Mouse (Mus musculus) CH12.LX (cell line): ENCODE results near the gene Ston2. TPM values are rescaled to one million over a fixed set of nuclear protein-coding genes. Genes with fewer than 3 reads are reported as not detected.
A peak's percentile ranks its signal among the peaks of the same experiment; 100 is the strongest.

Experiments
- DNase-seq: peaks from one replicate; pipeline ENCODE4 v3.0.0-alpha.2; 2013; ENCODE audit errors: extremely low read depth
- H3K27ac ChIP-seq: 2 replicates; pipeline ENCODE4 v1.5.1; 2012; ENCODE audit warnings: low read depth, mild to moderate bottlenecking, control low read depth, moderate library complexity; ENCODE audit not compliant: insufficient read depth
- H3K27me3 ChIP-seq: replicated peaks from 2 replicates; pipeline ENCODE3; 2012; ENCODE audit warnings: inconsistent platforms
- H3K36me3 ChIP-seq, 2 experiments: replicated peaks in 1 of 2; 2 replicates each; pipeline versions ENCODE3 to v1.6.1; 2012; ENCODE audit warnings: inconsistent platforms in 1 of 2, low read length in 1 of 2, mild to moderate bottlenecking in 1 of 2, mixed read lengths in 1 of 2, moderate library complexity in 1 of 2; ENCODE audit not compliant: control insufficient read depth in 1 of 2, insufficient read depth in 1 of 2
- H3K4me1 ChIP-seq, 2 experiments: 2 replicates each; pipeline ENCODE4 v1.6.1; 2012; ENCODE audit warnings: inconsistent platforms in 1 of 2, moderate library complexity in 1 of 2; ENCODE audit not compliant: insufficient read depth in 2 of 2, control insufficient read depth in 1 of 2
- H3K4me2 ChIP-seq: 2 replicates; pipeline ENCODE4 v1.6.1; 2012; ENCODE audit warnings: low read depth, mild to moderate bottlenecking, control low read depth; ENCODE audit not compliant: poor library complexity, insufficient read depth, severe bottlenecking
- H3K4me3 ChIP-seq, 3 experiments: fragments of 150-350 bp in 1 of 3; sonication (generic) in 1 of 3; replicated peaks in 1 of 3; 2 replicates each; pipeline versions ENCODE3 to v1.5.1; 2011 to 2012; ENCODE audit warnings: low read depth in 2 of 3, low read length in 2 of 3, mild to moderate bottlenecking in 2 of 3, moderate library complexity in 2 of 3, control low read depth in 1 of 3, improper control_type of control experiment in 1 of 3, inconsistent platforms in 1 of 3, mixed read lengths in 1 of 3; ENCODE audit not compliant: poor library complexity in 1 of 3
- H3K79me2 ChIP-seq: replicated peaks from 2 replicates; pipeline ENCODE4 v1.6.1; 2012; ENCODE audit warnings: mild to moderate bottlenecking, moderate library complexity; ENCODE audit not compliant: control insufficient read depth, poor library complexity, insufficient read depth, severe bottlenecking; ENCODE audit errors: extremely low read depth
- H3K9ac ChIP-seq: 2 replicates; pipeline ENCODE4 v1.6.1; 2012; ENCODE audit warnings: low read depth, mild to moderate bottlenecking, control low read depth, moderate library complexity; ENCODE audit not compliant: insufficient read depth
- H3K9me3 ChIP-seq: replicated peaks from 2 replicates; pipeline ENCODE3; 2012; ENCODE audit warnings: low read length, inconsistent platforms, mixed read lengths
- BHLHE40 ChIP-seq: IDR thresholded peaks from 2 replicates; pipeline ENCODE4 v1.6.1; 2011; ENCODE audit warnings: mild to moderate bottlenecking, low read depth, low read length, improper control_type of control experiment
- CHD1 ChIP-seq: IDR thresholded peaks from 2 replicates; pipeline ENCODE4 v1.6.1; 2012; ENCODE audit warnings: low read depth, low read length, improper control_type of control experiment, inconsistent platforms
- CHD2 ChIP-seq: IDR thresholded peaks from 2 replicates; pipeline ENCODE4 v1.6.1; 2011; ENCODE audit warnings: low read length, improper control_type of control experiment
- CTCF ChIP-seq, 2 experiments: IDR thresholded peaks in 1 of 2; conservative IDR thresholded peaks in 1 of 2; 2 replicates each; pipeline ENCODE4 v1.5.1; 2011 to 2012; ENCODE audit warnings: low read depth in 2 of 2, low read length in 2 of 2, improper control_type of control experiment in 1 of 2, inconsistent platforms in 1 of 2, mild to moderate bottlenecking in 1 of 2, moderate library complexity in 1 of 2
- E2F4 ChIP-seq: IDR thresholded peaks from 2 replicates; pipeline ENCODE4 v1.6.1; 2011; ENCODE audit warnings: low read depth, low read length, improper control_type of control experiment; ENCODE audit not compliant: insufficient replicate concordance
- EP300 ChIP-seq: IDR thresholded peaks from 2 replicates; pipeline ENCODE4 v1.6.1; 2011; ENCODE audit warnings: low read length, improper control_type of control experiment
- ETS1 ChIP-seq: conservative IDR thresholded peaks from 2 replicates; pipeline ENCODE4 v1.6.1; 2012; ENCODE audit warnings: low read depth, mild to moderate bottlenecking, inconsistent platforms, low read length, improper control_type of control experiment, moderate library complexity
- GABPA ChIP-seq: IDR thresholded peaks from 2 replicates; pipeline ENCODE4 v1.6.1; 2012; ENCODE audit warnings: low read depth, low read length, improper control_type of control experiment, inconsistent platforms; ENCODE audit not compliant: insufficient replicate concordance
- IRF4 ChIP-seq: IDR thresholded peaks from 2 replicates; pipeline ENCODE4 v1.6.1; 2014; ENCODE audit warnings: low read depth, mild to moderate bottlenecking, inconsistent platforms, low read length, improper control_type of control experiment
- JUND ChIP-seq: conservative IDR thresholded peaks from 2 replicates; pipeline ENCODE4 v1.6.1; 2011; ENCODE audit warnings: low read depth, low read length, improper control_type of control experiment
- MAFK ChIP-seq: IDR thresholded peaks from 2 replicates; pipeline ENCODE4 v1.6.1; 2011; ENCODE audit warnings: low read length, improper control_type of control experiment; ENCODE audit not compliant: insufficient replicate concordance
- MAZ ChIP-seq: IDR thresholded peaks from 2 replicates; pipeline ENCODE4 v1.6.1; 2012; ENCODE audit warnings: low read depth, mild to moderate bottlenecking, inconsistent platforms, low read length, improper control_type of control experiment, moderate library complexity
- MXI1 ChIP-seq: IDR thresholded peaks from 2 replicates; pipeline ENCODE4 v1.6.1; 2011; ENCODE audit warnings: mild to moderate bottlenecking, low read depth, low read length, improper control_type of control experiment
- MYC ChIP-seq: IDR thresholded peaks from 2 replicates; pipeline ENCODE4 v1.6.1; 2011; ENCODE audit warnings: low read depth, mild to moderate bottlenecking, improper control_type of control experiment, low read length
- NELFE ChIP-seq: IDR thresholded peaks from 2 replicates; pipeline ENCODE4 v1.6.1; 2011; ENCODE audit warnings: low read depth, low read length, improper control_type of control experiment
- NRF1 ChIP-seq: IDR thresholded peaks from 2 replicates; pipeline ENCODE4 v1.6.1; 2014; ENCODE audit warnings: low read depth, mild to moderate bottlenecking, inconsistent platforms, low read length, improper control_type of control experiment, moderate library complexity
- POLR2AphosphoS2 ChIP-seq: IDR thresholded peaks from 2 replicates; pipeline ENCODE4 v1.6.1; 2011; ENCODE audit warnings: low read depth, low read length, improper control_type of control experiment
- RCOR1 ChIP-seq: conservative IDR thresholded peaks from 2 replicates; pipeline ENCODE4 v1.6.1; 2012; ENCODE audit warnings: low read depth, mild to moderate bottlenecking, inconsistent platforms, low read length, improper control_type of control experiment
- TBP ChIP-seq: conservative IDR thresholded peaks from 2 replicates; pipeline ENCODE4 v1.6.1; 2011; ENCODE audit warnings: low read depth, low read length, improper control_type of control experiment
- UBTF ChIP-seq: IDR thresholded peaks from 2 replicates; pipeline ENCODE4 v1.6.1; 2012; ENCODE audit warnings: low read depth, mild to moderate bottlenecking, inconsistent platforms, low read length, improper control_type of control experiment, moderate library complexity
- USF1 ChIP-seq: IDR thresholded peaks from 2 replicates; pipeline ENCODE4 v1.6.1; 2014; ENCODE audit warnings: low read depth, mild to moderate bottlenecking, inconsistent platforms, low read length, improper control_type of control experiment
- ZC3H11A ChIP-seq: IDR thresholded peaks from 2 replicates; pipeline ENCODE4 v1.6.1; 2012; ENCODE audit warnings: low read depth, mild to moderate bottlenecking, inconsistent platforms, low read length, improper control_type of control experiment
- ZKSCAN1 ChIP-seq: IDR thresholded peaks from 2 replicates; pipeline ENCODE4 v1.6.1; 2012; ENCODE audit warnings: low read depth, inconsistent platforms, low read length, improper control_type of control experiment, borderline replicate concordance
- dilution Hi-C: fragments of 300-500 bp; cut with MboI; formaldehyde crosslinking; loops from 2 replicates; pipeline ENCODE4 v1.14.3; 2020; ENCODE audit warnings: low sequenced_read_pairs; ENCODE audit not compliant: extremely low pct_unique_long_range_greater_than_20kb, extremely low pct_ligation_motif_present
- in situ Hi-C: fragments of 300-500 bp; cut with MboI; formaldehyde crosslinking; loops from 3 replicates; pipeline ENCODE4 v1.14.3; 2019; ENCODE audit warnings: low sequenced_read_pairs, low pct_ligation_motif_present, low pct_unique_long_range_greater_than_20kb, mixed read lengths
- polyA plus RNA-seq: library from polyadenylated mRNA; unstranded; fragments of >175 nt; gene quantifications from 2 replicates; pipeline ENCODE4 v1.2.1, GENCODE M21; 2012; ENCODE audit warnings: low read depth; ENCODE audit not compliant: insufficient read length
- total RNA-seq, 2 experiments: library from RNA; depleted of rRNA; stranded (reverse); fragments of 300-350 nt in 1 of 2; fragments of >200 nt in 1 of 2; gene quantifications; 2 replicates each; pipeline ENCODE4 v1.2.3; 2012 to 2014

Gene Ston2
- total and polyA plus RNA-seq, 3 experiments = 0.21 to 0.34 TPM; not detected in 1

DNA sequence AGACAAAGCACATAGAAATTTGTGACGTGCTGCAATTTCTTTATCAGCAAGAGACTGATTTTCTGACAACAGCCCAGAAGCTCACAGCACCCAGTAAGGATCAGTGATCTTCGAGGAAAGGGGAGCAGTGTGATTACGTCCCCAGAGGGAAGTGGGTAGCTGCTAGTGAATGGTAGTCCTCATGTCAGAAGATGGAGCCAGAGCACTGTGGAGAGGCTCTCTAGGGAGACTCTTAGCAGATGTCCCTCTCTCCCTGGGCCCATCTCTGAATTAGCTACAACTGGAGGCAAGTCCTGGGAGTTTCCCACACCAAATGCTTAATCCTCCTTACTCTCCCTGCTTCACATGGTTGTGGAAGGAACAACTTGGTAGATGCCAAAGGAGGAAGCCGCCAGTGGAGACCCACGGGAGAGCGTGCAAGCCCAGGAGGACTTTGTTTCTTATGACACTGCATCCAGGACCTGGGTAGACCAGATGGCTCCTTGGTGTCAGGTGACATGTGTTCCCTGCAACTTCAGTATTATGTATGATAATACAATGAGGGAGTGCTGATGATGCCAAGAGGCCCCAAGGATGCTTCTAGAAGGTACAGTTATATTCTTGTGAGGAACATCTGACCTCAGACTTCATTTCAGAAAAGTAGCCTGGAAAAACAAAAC, 10.7 kb upstream of the Ston2 start (continued):
- TF ChIP-seq MYC = 0 out of 2 replicates have a peak, but pooled peaks have one; percentile 31
- no peak for TF ChIP-seq MAFK
- no peak for TF ChIP-seq NELFE
- no peak for TF ChIP-seq JUND
- TF ChIP-seq EP300 = no peak
- no peak for TF ChIP-seq POLR2AphosphoS2
- TF ChIP-seq CTCF (conservative IDR thresholded peaks at IDR 0.05 in 1 of 2, IDR thresholded peaks at IDR 0.05 in 1 of 2; ENCODE audit: low read depth in 2 of 2, low read length in 2 of 2) = peak; percentile 9 to 79; a peak in 2 of 4 replicates
- TF ChIP-seq CHD2 = no peak
- no peak for TF ChIP-seq NRF1
- 0 out of 2 replicates have a peak, but pooled peaks have one; percentile 12 for TF ChIP-seq IRF4
- TF ChIP-seq BHLHE40 = no peak
- no peak for TF ChIP-seq MXI1
- no peak for TF ChIP-seq ZC3H11A
- TF ChIP-seq ZKSCAN1 = no peak

DNA sequence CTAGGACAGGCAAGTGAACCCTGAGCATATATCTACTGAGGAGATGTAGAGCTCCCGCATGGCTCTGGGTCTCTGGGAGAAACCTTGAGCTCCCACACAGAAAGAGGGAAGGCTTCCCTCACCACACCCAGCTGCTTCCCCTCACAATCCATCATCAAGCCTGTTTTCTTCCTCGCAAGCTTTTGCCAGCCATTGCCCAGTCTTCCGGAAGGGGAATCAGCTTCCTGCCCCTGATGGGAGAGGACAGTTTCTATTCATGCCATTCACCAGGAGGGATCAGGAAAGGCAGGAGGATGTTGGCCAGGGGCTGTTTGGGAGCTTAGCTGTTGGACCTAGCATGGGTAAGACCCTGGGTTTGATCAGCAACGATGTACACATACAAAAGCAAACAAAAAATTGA, 8.6 kb upstream of the Ston2 start:
- no peaks in the 10 kb centered on the region for H3K27me3 ChIP-seq
- H3K4me1 ChIP-seq = peaks cover 20 to 37% of the 10 kb centered on the region in 2 experiments
- no peak overlapping the region for H3K4me2 ChIP-seq
- H3K79me2 ChIP-seq = no peaks in the 10 kb centered on the region
- H3K9ac ChIP-seq = no peak overlapping the region
- H3K9me3 ChIP-seq = peaks cover 2% of the 10 kb centered on the region
- in situ Hi-C loops (loop anchor here (10.0 to 25.0 kb wide), 2 partner anchors 122 to 384 kb away; no protein-coding TSS in a partner anchor), dilution Hi-C loops (no loop called here)
- H3K27ac ChIP-seq = no peak overlapping the region
- no peak overlapping the region for H3K4me3 ChIP-seq
- DNase-seq = no peak
- H3K36me3 ChIP-seq = no peaks in the 10 kb centered on the region
- TF ChIP-seq ZKSCAN1 (no peak), MAZ (no peak), GABPA (no peak), MXI1 (no peak), ZC3H11A (no peak), CHD1 (no peak)

DNA sequence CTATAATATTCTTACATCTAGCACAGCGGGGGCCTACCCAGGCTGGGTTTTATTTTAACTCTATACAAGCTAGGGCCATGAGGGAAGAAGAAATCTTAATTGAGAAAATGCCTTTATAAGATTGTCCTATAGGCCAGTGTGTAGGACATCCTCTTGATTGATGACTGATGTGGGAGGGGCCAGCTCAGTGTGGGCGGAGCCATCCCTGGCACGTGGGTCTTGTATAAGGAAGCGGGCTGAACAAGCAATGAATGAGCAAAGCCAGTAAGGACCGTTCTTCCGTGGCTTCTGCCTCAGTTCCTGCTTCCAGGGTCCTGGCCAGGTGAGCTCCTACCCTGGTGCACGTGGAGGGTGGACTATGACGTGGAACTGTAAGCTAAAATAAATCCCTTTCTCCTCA, 5.1 kb upstream of the Ston2 start:
- Histone ChIP-seq H3K79me2 (no peaks in the 10 kb centered on the region), H3K9ac (no peak overlapping the region), H3K27ac (no peak overlapping the region), H3K4me1 (peaks cover 0 to 8% of the 10 kb centered on the region in 2 experiments; a peak in 2 of 4 replicates), H3K36me3 (no peaks in the 10 kb centered on the region), H3K4me2 (no peak overlapping the region), H3K27me3 (no peaks in the 10 kb centered on the region), H3K4me3 (no peak overlapping the region), H3K9me3 (peaks cover 2% of the 10 kb centered on the region)
- dilution Hi-C loops = no loop called here
- DNase-seq = no peak
- in situ Hi-C loops = loop anchor here (10.0 to 25.0 kb wide), 2 partner anchors 118 to 381 kb away; no protein-coding TSS in a partner anchor
- TF ChIP-seq USF1 = no peak
- TF ChIP-seq E2F4 = no peak
- TF ChIP-seq UBTF = no peak
- TF ChIP-seq MYC = no peak
- TF ChIP-seq CHD1 = no peak
- no peak for TF ChIP-seq ZC3H11A
- TF ChIP-seq MAZ = no peak
- no peak for TF ChIP-seq ETS1
- no peak for TF ChIP-seq NELFE
- TF ChIP-seq TBP = no peak
- no peak for TF ChIP-seq RCOR1
- no peak for TF ChIP-seq POLR2AphosphoS2
- no peak for TF ChIP-seq MXI1
